Mouse (Mus musculus): ENCODE results near the gene Ngrn. TPM values are rescaled to one million over a fixed set of nuclear protein-coding genes. Genes with fewer than 3 reads are reported as not detected.
A peak's percentile ranks its signal among the peaks of the same experiment; 100 is the strongest.

Ngrn gene
- polyA plus RNA-seq, 1 experiment, result 31.1 TPM

DNA sequence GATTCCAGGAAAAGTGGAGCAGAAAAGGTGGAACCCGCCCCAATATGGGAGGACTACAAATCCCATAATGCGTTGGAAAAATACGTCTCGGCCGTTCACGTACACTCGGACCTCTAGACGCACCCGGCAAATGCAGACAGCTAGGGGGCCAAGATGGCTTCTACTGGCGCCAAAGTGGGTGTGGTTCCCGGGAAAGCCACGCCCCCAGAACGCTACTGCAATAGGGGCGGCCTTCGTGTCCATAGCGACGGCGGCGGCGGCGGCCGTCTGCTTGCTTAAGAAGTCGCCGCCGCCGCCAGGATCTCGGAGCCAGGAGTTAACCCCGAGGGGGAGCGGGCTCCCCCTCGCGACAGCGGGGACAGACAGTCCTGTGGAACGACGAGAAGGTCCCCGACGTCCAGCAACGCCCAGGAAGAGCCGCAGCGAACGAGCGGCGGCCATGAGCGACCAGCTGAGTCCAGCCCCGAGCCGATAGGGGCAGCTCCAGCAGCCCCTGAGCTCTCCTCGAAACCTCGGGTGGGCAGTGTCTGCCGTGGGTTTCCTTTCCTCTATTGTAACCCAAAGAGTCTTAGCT, 14.8 kb upstream of the Ngrn start, which contains the start of gene Ttll13:
Gene Ttll13 (plus strand): TSS at position 229 of the 574 bp plus-strand sequence.
- TF ChIP-seq CTCF (IDR thresholded peaks at IDR 0.05; ENCODE audit: control insufficient read depth, insufficient read depth, insufficient read length) (peak; percentile 22), MAX (IDR thresholded peaks at IDR 0.05) (peak; percentile 20), MYOD1 (IDR thresholded peaks at IDR 0.05; ENCODE audit: control insufficient read depth, insufficient read length, low read depth) (no peak)
- no peaks in the 10 kb centered on the region for H3K27me3 ChIP-seq (ENCODE audit: control insufficient read depth, insufficient read depth, insufficient read length)
- peak within 1 kb of the TSS; percentile 27 for H3ac ChIP-seq (ENCODE audit: control insufficient read depth, insufficient read length, low read depth)
- H3K79me2 ChIP-seq (ENCODE audit: control insufficient read depth, insufficient read depth), result no peaks in the 10 kb centered on the region
- H3K36me3 ChIP-seq (ENCODE audit: control insufficient read depth, insufficient read depth), result no peaks in the 10 kb centered on the region
- peak within 1 kb of the TSS; percentile 25 for H3K4me3 ChIP-seq (ENCODE audit: insufficient read depth, poor library complexity, severe bottlenecking)
- no peaks in the 10 kb centered on the region for H3K79me3 ChIP-seq (ENCODE audit: low read depth)

DNA sequence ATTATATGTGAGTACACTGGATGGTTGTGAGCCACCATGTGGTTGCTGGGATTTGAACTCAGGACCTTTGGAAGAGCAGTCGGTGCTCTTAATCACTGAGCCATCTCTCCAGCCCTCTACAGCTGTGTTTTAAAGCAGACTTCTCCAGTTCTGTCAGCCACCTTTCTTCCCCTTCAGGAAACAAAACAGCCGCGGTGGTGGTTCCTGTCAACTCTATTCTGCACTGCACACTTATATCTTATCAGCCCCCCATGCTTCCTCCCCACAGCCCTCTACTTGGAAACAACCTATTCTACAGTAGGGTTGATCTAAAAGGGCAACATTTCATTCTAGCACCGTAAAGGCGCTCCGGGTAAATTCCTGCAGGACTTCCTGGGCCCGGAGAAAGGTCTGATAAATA, 14.2 kb upstream of the Ngrn start:
- H3K4me3 ChIP-seq (ENCODE audit: insufficient read depth, poor library complexity, severe bottlenecking), result no peak overlapping the region
- H3ac ChIP-seq (ENCODE audit: control insufficient read depth, insufficient read length, low read depth), result no peak overlapping the region
- no peaks in the 10 kb centered on the region for H3K36me3 ChIP-seq (ENCODE audit: control insufficient read depth, insufficient read depth)
- no peaks in the 10 kb centered on the region for H3K27me3 ChIP-seq (ENCODE audit: control insufficient read depth, insufficient read depth, insufficient read length)
- TF ChIP-seq MYOD1 (IDR thresholded peaks at IDR 0.05; ENCODE audit: control insufficient read depth, insufficient read length, low read depth) (no peak), MYOG (IDR thresholded peaks at IDR 0.05; ENCODE audit: control insufficient read depth, extremely low read depth, insufficient read length) (no peak), CEBPB (IDR thresholded peaks at IDR 0.05; ENCODE audit: low read depth) (no peak)
- no peaks in the 10 kb centered on the region for H3K79me3 ChIP-seq (ENCODE audit: low read depth)
- H3K79me2 ChIP-seq (ENCODE audit: control insufficient read depth, insufficient read depth), result no peaks in the 10 kb centered on the region

DNA sequence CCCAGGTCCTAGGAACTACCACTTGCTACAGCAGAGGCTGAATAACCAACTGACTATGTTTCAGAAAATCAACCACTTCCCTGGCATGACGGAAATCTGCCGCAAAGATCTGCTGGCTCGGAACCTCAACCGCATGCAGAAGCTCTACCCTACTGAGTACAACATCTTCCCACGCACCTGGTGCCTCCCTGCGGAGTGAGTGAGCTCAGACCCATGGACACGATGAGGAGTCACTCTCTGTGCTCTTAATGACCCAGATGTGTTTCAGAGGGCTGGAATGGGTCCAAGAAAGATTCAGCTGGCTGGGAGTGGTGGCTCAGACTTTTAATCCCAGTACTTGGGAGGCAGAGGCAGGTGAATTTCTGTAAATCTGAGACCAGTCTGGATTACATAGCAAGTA, 8.6 kb upstream of the Ngrn start:
- TF ChIP-seq USF1 (IDR thresholded peaks at IDR 0.05; ENCODE audit: low read depth) (no peak), MAX (IDR thresholded peaks at IDR 0.05) (no peak), CEBPB (IDR thresholded peaks at IDR 0.05; ENCODE audit: low read depth) (no peak), MYOG (IDR thresholded peaks at IDR 0.05; ENCODE audit: control insufficient read depth, extremely low read depth, insufficient read length) (no peak), CTCF (IDR thresholded peaks at IDR 0.05; ENCODE audit: control insufficient read depth, insufficient read depth, insufficient read length) (no peak), MYOD1 (IDR thresholded peaks at IDR 0.05; ENCODE audit: control insufficient read depth, insufficient read length, low read depth) (no peak), FOSL1 (IDR thresholded peaks at IDR 0.05; ENCODE audit: insufficient read depth, low read length, poor library complexity, severe bottlenecking) (no peak)
- H3K4me3 ChIP-seq (ENCODE audit: insufficient read depth, poor library complexity, severe bottlenecking), result no peak overlapping the region
- H3ac ChIP-seq (ENCODE audit: control insufficient read depth, insufficient read length, low read depth), result no peak overlapping the region
- no peaks in the 10 kb centered on the region for H3K36me3 ChIP-seq (ENCODE audit: control insufficient read depth, insufficient read depth)
- H3K27me3 ChIP-seq (ENCODE audit: control insufficient read depth, insufficient read depth, insufficient read length), result no peaks in the 10 kb centered on the region
- H3K79me3 ChIP-seq (ENCODE audit: low read depth), result no peaks in the 10 kb centered on the region
- no peaks in the 10 kb centered on the region for H3K79me2 ChIP-seq (ENCODE audit: control insufficient read depth, insufficient read depth)

DNA sequence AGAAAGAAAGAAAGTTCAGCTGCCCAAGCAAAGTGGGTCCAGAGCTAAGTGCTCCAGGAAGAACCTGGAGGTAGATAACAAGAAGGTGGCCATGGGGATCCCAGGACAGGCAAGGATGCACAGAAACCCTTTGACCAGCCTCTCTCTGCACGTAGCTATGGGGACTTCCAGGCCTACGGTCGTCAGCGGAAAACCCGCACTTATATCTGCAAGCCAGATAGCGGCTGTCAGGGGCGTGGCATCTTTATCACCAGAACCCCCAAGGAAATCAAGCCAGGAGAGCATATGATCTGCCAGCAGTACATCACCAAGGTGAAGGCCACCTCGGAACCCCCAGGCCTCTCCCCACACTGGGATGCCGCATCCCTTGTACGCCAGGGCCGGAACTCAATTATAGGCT, 8.1 kb upstream of the Ngrn start:
- Histone ChIP-seq H3K79me3 (ENCODE audit: low read depth) (no peaks in the 10 kb centered on the region), H3K36me3 (ENCODE audit: control insufficient read depth, insufficient read depth) (no peaks in the 10 kb centered on the region), H3ac (ENCODE audit: control insufficient read depth, insufficient read length, low read depth) (no peak overlapping the region), H3K4me3 (ENCODE audit: insufficient read depth, poor library complexity, severe bottlenecking) (no peak overlapping the region), H3K79me2 (ENCODE audit: control insufficient read depth, insufficient read depth) (no peaks in the 10 kb centered on the region), H3K27me3 (ENCODE audit: control insufficient read depth, insufficient read depth, insufficient read length) (no peaks in the 10 kb centered on the region)
- TF ChIP-seq CEBPB (IDR thresholded peaks at IDR 0.05; ENCODE audit: low read depth), result no peak
- TF ChIP-seq MYOG (IDR thresholded peaks at IDR 0.05; ENCODE audit: control insufficient read depth, extremely low read depth, insufficient read length), result no peak
- no peak for TF ChIP-seq USF1 (IDR thresholded peaks at IDR 0.05; ENCODE audit: low read depth)
- TF ChIP-seq MAX (IDR thresholded peaks at IDR 0.05), result no peak
- no peak for TF ChIP-seq FOSL1 (IDR thresholded peaks at IDR 0.05; ENCODE audit: insufficient read depth, low read length, poor library complexity, severe bottlenecking)
- TF ChIP-seq CTCF (IDR thresholded peaks at IDR 0.05; ENCODE audit: control insufficient read depth, insufficient read depth, insufficient read length), result no peak
- TF ChIP-seq MYOD1 (IDR thresholded peaks at IDR 0.05; ENCODE audit: control insufficient read depth, insufficient read length, low read depth), result no peak

DNA sequence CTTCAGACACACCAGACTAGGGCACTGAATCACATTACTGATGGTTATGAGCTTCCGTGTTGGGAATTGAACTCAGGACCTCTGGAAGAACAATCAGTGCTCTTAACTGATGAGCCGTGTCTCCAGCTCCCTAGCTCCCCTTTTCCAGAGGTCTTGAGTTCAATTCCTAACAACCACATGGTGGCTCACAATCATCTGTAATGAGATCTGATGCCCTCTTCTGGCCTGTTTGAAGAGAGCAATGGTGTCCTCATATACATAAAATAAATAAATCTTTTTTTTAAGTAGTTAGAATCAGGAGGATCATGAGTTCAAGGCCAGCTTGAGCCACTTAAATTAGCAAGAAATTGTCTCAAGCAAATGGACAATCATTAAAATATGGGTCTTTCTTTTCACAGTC, 5.0 kb upstream of the Ngrn start:
- Histone ChIP-seq H3K79me2 (ENCODE audit: control insufficient read depth, insufficient read depth) (no peaks in the 10 kb centered on the region), H3ac (ENCODE audit: control insufficient read depth, insufficient read length, low read depth) (no peak overlapping the region), H3K27me3 (ENCODE audit: control insufficient read depth, insufficient read depth, insufficient read length) (no peaks in the 10 kb centered on the region), H3K36me3 (ENCODE audit: control insufficient read depth, insufficient read depth) (no peaks in the 10 kb centered on the region), H3K79me3 (ENCODE audit: low read depth) (no peaks in the 10 kb centered on the region), H3K4me3 (ENCODE audit: insufficient read depth, poor library complexity, severe bottlenecking) (no peak overlapping the region)
- TF ChIP-seq MYOD1 (IDR thresholded peaks at IDR 0.05; ENCODE audit: control insufficient read depth, insufficient read length, low read depth) (no peak), CEBPB (IDR thresholded peaks at IDR 0.05; ENCODE audit: low read depth) (no peak), CTCF (IDR thresholded peaks at IDR 0.05; ENCODE audit: control insufficient read depth, insufficient read depth, insufficient read length) (no peak), USF1 (IDR thresholded peaks at IDR 0.05; ENCODE audit: low read depth) (no peak), MYOG (IDR thresholded peaks at IDR 0.05; ENCODE audit: control insufficient read depth, extremely low read depth, insufficient read length) (no peak), FOSL1 (IDR thresholded peaks at IDR 0.05; ENCODE audit: insufficient read depth, low read length, poor library complexity, severe bottlenecking) (no peak), MAX (IDR thresholded peaks at IDR 0.05) (no peak)

DNA sequence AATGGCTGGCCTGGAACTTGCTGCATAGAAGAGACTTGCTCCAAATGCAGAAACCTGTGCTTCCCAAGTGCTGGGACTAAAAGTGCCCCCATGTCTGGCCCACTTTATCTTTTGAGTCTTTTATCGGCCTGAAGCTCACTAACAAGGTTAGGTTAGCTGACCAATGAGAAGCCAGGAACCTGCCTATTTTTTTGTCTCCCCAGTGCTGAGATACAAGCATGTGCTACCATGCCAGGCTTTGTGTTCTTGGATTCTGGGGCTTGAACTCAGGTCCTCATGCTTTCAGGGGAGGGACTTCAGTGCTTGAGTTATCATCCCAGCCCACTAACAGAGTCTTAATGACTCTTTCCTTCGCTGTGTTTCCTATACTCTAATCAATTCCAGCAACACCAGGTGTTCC, 3.3 kb upstream of the Ngrn start:
- Histone ChIP-seq H3K27me3 (ENCODE audit: control insufficient read depth, insufficient read depth, insufficient read length) (no peaks in the 10 kb centered on the region), H3K4me3 (ENCODE audit: insufficient read depth, poor library complexity, severe bottlenecking) (no peak overlapping the region), H3K79me3 (ENCODE audit: low read depth) (peaks cover 13% of the 10 kb centered on the region), H3ac (ENCODE audit: control insufficient read depth, insufficient read length, low read depth) (no peak overlapping the region), H3K36me3 (ENCODE audit: control insufficient read depth, insufficient read depth) (no peaks in the 10 kb centered on the region), H3K79me2 (ENCODE audit: control insufficient read depth, insufficient read depth) (peaks cover 16% of the 10 kb centered on the region)
- no peak for TF ChIP-seq CTCF (IDR thresholded peaks at IDR 0.05; ENCODE audit: control insufficient read depth, insufficient read depth, insufficient read length)
- no peak for TF ChIP-seq MYOD1 (IDR thresholded peaks at IDR 0.05; ENCODE audit: control insufficient read depth, insufficient read length, low read depth)
- TF ChIP-seq USF1 (IDR thresholded peaks at IDR 0.05; ENCODE audit: low read depth), result no peak
- TF ChIP-seq MYOG (IDR thresholded peaks at IDR 0.05; ENCODE audit: control insufficient read depth, extremely low read depth, insufficient read length), result no peak
- TF ChIP-seq FOSL1 (IDR thresholded peaks at IDR 0.05; ENCODE audit: insufficient read depth, low read length, poor library complexity, severe bottlenecking), result no peak
- TF ChIP-seq CEBPB (IDR thresholded peaks at IDR 0.05; ENCODE audit: low read depth), result no peak
- no peak for TF ChIP-seq MAX (IDR thresholded peaks at IDR 0.05)

All from C2C12 (cell line).